Mouse (Mus musculus) liver, embryonic 12.5 days (tissue): ENCODE data around the gene Pex1. TPM values are rescaled to one million over a fixed set of nuclear protein-coding genes. Genes with fewer than 3 reads are reported as not detected.

Experiments used
- ATAC-seq: fragments of 200-750 bp; cut with Nextera tagmentation; 2 replicates; pipeline ENCODE4 v1.8.0; 2017; ENCODE audit warnings: moderate number of reproducible peaks, mild to moderate bottlenecking, moderate library complexity
- H3K27ac ChIP-seq: fragments of 300-500 bp; sonication (generic); 2 replicates; pipeline ENCODE4 v1.5.1; 2016; ENCODE audit warnings: mild to moderate bottlenecking
- H3K27me3 ChIP-seq: fragments of 300-500 bp; sonication (generic); replicated peaks from 2 replicates; pipeline ENCODE4 v1.6.1; 2016; ENCODE audit warnings: mild to moderate bottlenecking, moderate library complexity
- H3K36me3 ChIP-seq: fragments of 300-500 bp; sonication (generic); 2 replicates; pipeline ENCODE4 v1.6.1; 2016; ENCODE audit warnings: mild to moderate bottlenecking, moderate library complexity
- H3K4me1 ChIP-seq: fragments of 300-500 bp; sonication (generic); 2 replicates; pipeline ENCODE4 v1.6.1; 2016
- H3K4me2 ChIP-seq: fragments of 300-500 bp; sonication (generic); 2 replicates; pipeline ENCODE4 v1.6.1; 2016; ENCODE audit warnings: mild to moderate bottlenecking, moderate library complexity
- H3K4me3 ChIP-seq: fragments of 300-500 bp; sonication (generic); 2 replicates; pipeline ENCODE4 v1.5.1; 2016; ENCODE audit warnings: mild to moderate bottlenecking, moderate library complexity
- H3K9ac ChIP-seq: fragments of 300-500 bp; sonication (generic); 2 replicates; pipeline ENCODE4 v1.6.1; 2016; ENCODE audit warnings: mild to moderate bottlenecking, moderate library complexity
- H3K9me3 ChIP-seq: fragments of 300-500 bp; sonication (generic); replicated peaks from 2 replicates; pipeline ENCODE4 v1.6.1; 2016; ENCODE audit warnings: mild to moderate bottlenecking, moderate library complexity
- WGBS: fragments of 180-500 bp; shearing (Covaris S2); methylation state at CpG from one replicate; pipeline ENCODE4 v1.1.7; 2016; ENCODE audit not compliant: insufficient replicate concordance; 5-methylcytosine and 5-hydroxymethylcytosine counted together
- polyA plus RNA-seq: library from polyadenylated mRNA; unstranded; fragments of >200 nt; fragmentation: Nextera tagmentation; extraction: Ambion mirVana; gene quantifications from 2 replicates; pipeline ENCODE4 v1.2.1, GENCODE M21; 2016

The Pex1 gene
- 6.9 and 7.3 TPM in 2 replicates for polyA plus RNA-seq

- WGBS: under 1% methylated on average over 50 of the region's 50 CpGs
- peak within 1 kb of the TSS; percentile 78 for H3K4me3 ChIP-seq
- ATAC-seq: peak; percentile 98
Measured at GRCm38 (mm10) chr5:3595693-3596398, at the start of gene Pex1. Pex1 (plus strand) TSS chr5:3596066.

DNA sequence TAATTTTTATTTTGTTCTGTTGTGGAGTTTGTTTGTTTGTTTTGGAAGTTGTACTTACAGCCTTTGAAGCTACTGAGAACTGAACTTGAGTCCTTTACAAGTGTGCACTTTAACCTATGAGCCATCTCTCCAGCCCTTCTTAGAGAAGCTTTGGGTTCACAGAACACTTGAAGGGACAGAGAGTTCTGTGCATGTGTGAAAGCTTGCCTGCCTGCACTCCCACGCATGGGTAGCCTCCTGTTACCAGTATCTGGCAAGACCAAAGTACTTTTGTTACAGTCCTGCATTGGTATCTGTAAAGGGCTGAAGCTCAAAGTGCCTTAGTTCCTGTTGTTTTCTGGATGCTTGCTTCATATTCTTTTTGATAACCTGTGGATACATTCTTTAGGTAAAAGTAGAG lies 49.6 kb upstream of the Pex1 start:
- no peak overlapping the region for H3K9ac ChIP-seq
- H3K27me3 ChIP-seq: no peaks in the 10 kb centered on the region
- no peak for ATAC-seq
- H3K4me1 ChIP-seq: peaks cover 25% of the 10 kb centered on the region
- H3K4me3 ChIP-seq: no peak overlapping the region
- H3K27ac ChIP-seq: no peak overlapping the region
- H3K36me3 ChIP-seq: peaks cover 21% of the 10 kb centered on the region
- 76% methylated on average over 1 of the region's 1 CpGs for WGBS
- no peaks in the 10 kb centered on the region for H3K9me3 ChIP-seq
- H3K4me2 ChIP-seq: no peak overlapping the region

More at GRCm38 (mm10) chr5:3595693-3596398, at the start of gene Pex1:
- Histone ChIP-seq H3K27ac (peak within 1 kb of the TSS; percentile 63), H3K36me3 (peaks cover 27% of the 10 kb centered on the region), H3K4me1 (peaks cover 25% of the 10 kb centered on the region), H3K4me2 (peak within 1 kb of the TSS; percentile 75), H3K9me3 (no peaks in the 10 kb centered on the region), H3K9ac (peak within 1 kb of the TSS; percentile 74), H3K27me3 (no peaks in the 10 kb centered on the region)

DNA sequence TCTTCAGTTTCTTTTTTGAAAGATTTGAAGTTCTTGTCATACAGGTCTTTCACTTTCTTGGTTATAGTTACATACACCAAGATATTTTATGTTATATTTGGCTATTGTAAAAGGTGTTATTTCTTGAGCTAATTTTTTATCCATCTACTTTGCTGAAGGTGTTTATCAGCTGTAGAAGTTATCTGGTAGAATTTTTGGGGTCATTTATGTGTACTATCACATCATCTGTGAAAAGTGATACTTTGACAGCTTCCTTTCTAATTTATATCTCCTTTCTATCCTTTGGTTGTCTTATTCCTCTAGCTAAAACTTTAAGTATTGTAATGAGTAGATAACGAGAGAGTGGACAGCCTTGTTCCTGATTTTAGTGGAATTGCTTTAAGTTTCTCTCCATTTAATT lies 44.4 kb upstream of the Pex1 start:
- H3K4me1 ChIP-seq: no peaks in the 10 kb centered on the region
- H3K4me2 ChIP-seq: no peak overlapping the region
- no peak overlapping the region for H3K27ac ChIP-seq
- no peaks in the 10 kb centered on the region for H3K27me3 ChIP-seq
- H3K4me3 ChIP-seq: no peak overlapping the region
- 76% methylated on average over 1 of the region's 1 CpGs for WGBS
- peaks cover 32% of the 10 kb centered on the region for H3K36me3 ChIP-seq
- ATAC-seq: no peak
- no peaks in the 10 kb centered on the region for H3K9me3 ChIP-seq
- H3K9ac ChIP-seq: no peak overlapping the region

DNA sequence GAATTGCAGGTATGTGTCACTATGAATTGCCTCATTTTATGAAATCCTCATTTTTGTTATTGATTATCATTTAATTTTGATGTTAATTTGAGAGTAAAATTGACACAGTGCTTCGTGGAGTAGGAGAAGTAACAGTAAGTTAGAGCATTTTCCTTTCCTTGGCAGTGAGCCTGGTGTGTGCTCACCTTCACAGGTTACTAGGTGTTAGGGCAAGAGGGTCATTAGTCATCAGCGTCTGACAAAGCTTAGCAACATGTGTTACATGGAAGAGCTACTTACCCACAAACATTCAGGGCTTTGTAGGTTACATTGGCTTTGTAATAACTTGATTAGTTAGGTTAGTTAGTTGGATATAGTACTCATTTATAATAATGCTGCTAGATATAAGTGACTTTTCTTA lies 41.7 kb upstream of the Pex1 start:
- H3K4me1 ChIP-seq: no peaks in the 10 kb centered on the region
- H3K27ac ChIP-seq: no peak overlapping the region
- no peak overlapping the region for H3K4me3 ChIP-seq
- no peak overlapping the region for H3K9ac ChIP-seq
- H3K27me3 ChIP-seq: no peaks in the 10 kb centered on the region
- no peak overlapping the region for H3K4me2 ChIP-seq
- WGBS: 91% methylated on average over 2 of the region's 2 CpGs
- H3K36me3 ChIP-seq: peaks cover 42% of the 10 kb centered on the region
- no peaks in the 10 kb centered on the region for H3K9me3 ChIP-seq
- ATAC-seq: no peak

- H3K36me3 ChIP-seq: peaks cover 99% of the 10 kb centered on the region
- no peak within 1 kb of the TSS for H3K4me3 ChIP-seq
- no peaks in the 10 kb centered on the region for H3K27me3 ChIP-seq
- H3K4me2 ChIP-seq: no peak within 1 kb of the TSS
- WGBS: 84% methylated on average over 4 of the region's 4 CpGs
- ATAC-seq: no peak
- no peak within 1 kb of the TSS for H3K9ac ChIP-seq
- no peak within 1 kb of the TSS for H3K27ac ChIP-seq
- no peaks in the 10 kb centered on the region for H3K9me3 ChIP-seq
- no peaks in the 10 kb centered on the region for H3K4me1 ChIP-seq
Measured at GRCm38 (mm10) chr5:3571266-3571665, 24.6 kb upstream of the Pex1 start, which contains the start of gene 1700109H08Rik. 1700109H08Rik (plus strand) TSS chr5:3571566.

- Histone ChIP-seq H3K27me3 (no peaks in the 10 kb centered on the region), H3K9me3 (no peaks in the 10 kb centered on the region), H3K4me1 (no peaks in the 10 kb centered on the region), H3K4me2 (no peak overlapping the region), H3K36me3 (peaks cover 100% of the 10 kb centered on the region), H3K9ac (no peak overlapping the region), H3K27ac (no peak overlapping the region), H3K4me3 (no peak overlapping the region)
- WGBS: 89% methylated on average over 2 of the region's 2 CpGs
- no peak for ATAC-seq
Measured at GRCm38 (mm10) chr5:3574825-3575224, 21.0 kb upstream of the Pex1 start.

DNA sequence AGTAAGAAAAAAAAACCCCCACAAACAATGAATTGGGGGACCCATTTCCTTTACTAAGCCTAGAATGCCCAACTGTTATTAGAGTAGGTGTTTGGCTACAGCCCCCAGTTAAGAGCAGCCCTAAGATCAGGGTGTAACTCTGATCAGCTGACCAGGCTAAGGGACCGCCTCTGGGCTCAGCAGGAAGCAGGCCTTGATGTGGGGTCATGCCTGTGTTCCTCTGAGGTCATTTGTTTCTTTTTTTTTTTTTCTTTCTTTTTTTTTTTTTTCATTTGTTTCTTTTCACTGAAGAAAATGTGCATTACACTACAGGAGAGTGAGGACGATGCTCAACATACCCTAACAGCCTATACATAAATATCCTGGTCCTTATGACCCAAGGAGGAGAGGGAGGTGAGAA lies 17.9 kb upstream of the Pex1 start:
- Histone ChIP-seq H3K9ac (no peak overlapping the region), H3K27me3 (no peaks in the 10 kb centered on the region), H3K9me3 (no peaks in the 10 kb centered on the region), H3K4me1 (no peaks in the 10 kb centered on the region), H3K36me3 (peaks cover 99% of the 10 kb centered on the region), H3K4me3 (no peak overlapping the region), H3K4me2 (no peak overlapping the region), H3K27ac (no peak overlapping the region)
- no peak for ATAC-seq
- 90% methylated on average over 2 of the region's 2 CpGs for WGBS

GRCm38 (mm10) chr5:3579066-3579465 lies 16.8 kb upstream of the Pex1 start:
- Histone ChIP-seq H3K9me3 (no peaks in the 10 kb centered on the region), H3K4me3 (no peak overlapping the region), H3K9ac (no peak overlapping the region), H3K4me2 (no peak overlapping the region), H3K4me1 (no peaks in the 10 kb centered on the region), H3K27me3 (no peaks in the 10 kb centered on the region), H3K36me3 (peaks cover 98% of the 10 kb centered on the region), H3K27ac (no peak overlapping the region)
- ATAC-seq: no peak
- WGBS: 91% methylated on average over 7 of the region's 7 CpGs

DNA sequence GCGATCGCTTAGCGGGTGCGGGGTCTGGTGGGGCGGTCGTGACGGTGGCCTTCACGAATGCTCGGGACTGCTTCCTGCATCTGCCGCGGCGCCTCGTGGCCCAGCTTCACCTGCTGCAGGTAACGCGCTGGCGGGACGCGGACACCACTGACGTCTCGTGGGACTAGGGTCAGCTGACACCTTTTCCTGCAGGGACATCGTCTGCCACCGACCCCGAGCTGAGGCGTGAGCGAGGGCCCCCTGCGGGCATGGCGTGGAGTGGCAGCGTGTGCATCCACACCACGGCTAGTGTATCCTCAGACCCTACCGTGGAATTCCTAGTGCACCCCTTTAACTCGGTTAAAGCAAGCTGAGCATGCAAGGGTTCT lies 517 bp downstream of the Pex1 start, which contains the start of gene Rbm48:
Gene Rbm48 (minus strand): TSS at position 187 of the 368 bp plus-strand sequence.
- Histone ChIP-seq H3K27me3 (no peaks in the 10 kb centered on the region), H3K4me1 (peaks cover 25% of the 10 kb centered on the region), H3K9me3 (no peaks in the 10 kb centered on the region), H3K4me3 (peak within 1 kb of the TSS; percentile 78), H3K27ac (peak within 1 kb of the TSS; percentile 63), H3K36me3 (peaks cover 21% of the 10 kb centered on the region), H3K4me2 (peak within 1 kb of the TSS; percentile 75), H3K9ac (peak within 1 kb of the TSS; percentile 74)
- WGBS: under 1% methylated on average over 31 of the region's 31 CpGs
- peak; percentile 71 for ATAC-seq

GRCm38 (mm10) chr5:3597171-3597570 lies 1.3 kb downstream of the Pex1 start:
- peak overlapping the region; percentile 78 for H3K4me3 ChIP-seq
- H3K9ac ChIP-seq: no peak overlapping the region
- ATAC-seq: no peak

DNA sequence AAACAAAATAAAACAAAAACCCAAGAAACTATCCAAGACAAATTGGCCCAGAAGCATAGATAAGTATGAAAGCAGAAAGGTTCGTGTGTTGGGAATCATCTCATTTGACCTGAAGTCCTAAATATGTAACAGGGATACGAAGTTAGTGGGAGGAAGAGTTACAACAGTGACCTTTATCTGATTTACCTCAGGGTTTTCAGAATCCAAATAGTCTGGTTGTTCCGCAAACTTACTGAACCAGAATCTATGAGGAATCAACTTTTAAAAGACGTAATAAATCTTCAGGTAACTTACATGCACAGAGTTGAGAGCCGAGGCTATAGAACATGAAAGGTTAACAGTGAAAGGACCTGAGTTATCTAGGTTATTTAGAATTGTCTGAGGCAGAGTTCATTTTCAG lies 2.9 kb downstream of the Pex1 start:
- 74% methylated on average over 5 of the region's 5 CpGs for WGBS
- Histone ChIP-seq H3K4me2 (no peak overlapping the region), H3K27me3 (no peaks in the 10 kb centered on the region), H3K36me3 (0 out of 2 replicates have a peak, but pooled peaks cover 4% of the 10 kb centered on the region), H3K4me3 (no peak overlapping the region), H3K4me1 (peaks cover 24% of the 10 kb centered on the region), H3K9me3 (no peaks in the 10 kb centered on the region), H3K27ac (no peak overlapping the region), H3K9ac (no peak overlapping the region)
- ATAC-seq: no peak

More at GRCm38 (mm10) chr5:3597171-3597570, 1.3 kb downstream of the Pex1 start:
- Histone ChIP-seq H3K4me2 (peak overlapping the region; percentile 75), H3K27me3 (no peaks in the 10 kb centered on the region), H3K36me3 (peaks cover 14% of the 10 kb centered on the region), H3K27ac (no peak overlapping the region), H3K9me3 (no peaks in the 10 kb centered on the region), H3K4me1 (peaks cover 25% of the 10 kb centered on the region)

DNA sequence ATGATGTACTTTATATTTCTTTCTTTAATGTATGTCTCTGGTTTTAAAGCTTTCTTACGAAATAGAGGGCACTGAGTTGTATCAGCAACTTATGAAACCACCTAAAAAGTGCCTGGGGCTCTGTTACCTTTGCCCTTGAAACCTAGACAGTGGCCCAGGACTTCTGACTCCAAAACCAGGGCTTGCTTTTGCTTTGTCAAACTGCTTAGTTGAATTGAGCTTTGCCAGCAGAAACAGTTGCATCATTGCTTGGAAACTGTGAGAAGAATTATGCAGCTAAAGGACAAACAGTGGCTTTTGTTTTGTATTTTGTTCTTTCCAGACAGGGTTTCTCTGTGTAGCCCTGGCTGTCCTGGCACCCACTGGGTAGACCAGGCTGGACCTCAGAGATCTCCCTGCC lies 4.4 kb downstream of the Pex1 start:
- ATAC-seq: no peak
- peaks cover 9% of the 10 kb centered on the region for H3K4me1 ChIP-seq
- H3K27me3 ChIP-seq: no peaks in the 10 kb centered on the region
- H3K36me3 ChIP-seq: peaks cover 4% of the 10 kb centered on the region
- H3K4me2 ChIP-seq: no peak overlapping the region
- no peak overlapping the region for H3K27ac ChIP-seq
- H3K9me3 ChIP-seq: no peaks in the 10 kb centered on the region
- WGBS: 76% methylated on average over 1 of the region's 1 CpGs
- H3K9ac ChIP-seq: no peak overlapping the region
- H3K4me3 ChIP-seq: no peak overlapping the region

- Histone ChIP-seq H3K9me3 (no peaks in the 10 kb centered on the region), H3K4me1 (peaks cover 7% of the 10 kb centered on the region), H3K27me3 (no peaks in the 10 kb centered on the region), H3K4me2 (no peak overlapping the region), H3K36me3 (peaks cover 9% of the 10 kb centered on the region), H3K9ac (no peak overlapping the region), H3K4me3 (no peak overlapping the region), H3K27ac (no peak overlapping the region)
- WGBS: 74% methylated on average over 3 of the region's 3 CpGs
- no peak for ATAC-seq
Measured at GRCm38 (mm10) chr5:3600790-3601189, 4.9 kb downstream of the Pex1 start.
